Mouse (Mus musculus) midbrain, embryonic 16.5 days (tissue): Measurements from ENCODE around the gene Apba1. TPM values are rescaled to one million over a fixed set of nuclear protein-coding genes. Genes with fewer than 3 reads are reported as not detected.

ENCODE experiments used
- ATAC-seq: fragments of 200-750 bp; cut with Nextera tagmentation; 2 replicates; pipeline ENCODE4 v1.8.0; 2017; ENCODE audit warnings: moderate TSS enrichment
- H3K27ac ChIP-seq: fragments of 300-500 bp; sonication (generic); 2 replicates; pipeline ENCODE4 v1.5.1; 2014; ENCODE audit warnings: mild to moderate bottlenecking, low read length, mixed read lengths
- H3K27me3 ChIP-seq: fragments of 300-500 bp; sonication (generic); 2 replicates; pipeline ENCODE4 v1.6.1; 2014; ENCODE audit warnings: low read depth, low read length, mixed read lengths; ENCODE audit not compliant: control insufficient read depth, insufficient read depth
- H3K36me3 ChIP-seq: fragments of 300-500 bp; sonication (generic); 2 replicates; pipeline ENCODE4 v1.6.1; 2014; ENCODE audit warnings: mild to moderate bottlenecking, low read length, moderate library complexity, mixed read lengths; ENCODE audit not compliant: control insufficient read depth, insufficient read depth
- H3K4me1 ChIP-seq: fragments of 300-500 bp; sonication (generic); 2 replicates; pipeline ENCODE4 v1.6.1; 2014; ENCODE audit warnings: mild to moderate bottlenecking, low read length, mixed read lengths; ENCODE audit not compliant: control insufficient read depth, insufficient read depth
- H3K4me2 ChIP-seq: fragments of 300-500 bp; sonication (generic); 2 replicates; pipeline ENCODE4 v1.6.1; 2014; ENCODE audit warnings: mild to moderate bottlenecking, low read length, mixed read lengths
- H3K4me3 ChIP-seq: fragments of 300-500 bp; sonication (generic); 2 replicates; pipeline ENCODE4 v1.5.1; 2014; ENCODE audit warnings: low read depth, mild to moderate bottlenecking, low read length, moderate library complexity, mixed read lengths
- H3K9ac ChIP-seq: fragments of 300-500 bp; sonication (generic); 2 replicates; pipeline ENCODE4 v1.6.1; 2014; ENCODE audit warnings: low read depth, low read length, mixed read lengths
- H3K9me3 ChIP-seq: fragments of 300-500 bp; sonication (generic); replicated peaks from 2 replicates; pipeline ENCODE4 v1.6.1; 2014; ENCODE audit warnings: mild to moderate bottlenecking, low read length, mixed read lengths; ENCODE audit not compliant: control insufficient read depth, poor library complexity, severe bottlenecking
- WGBS: fragments of 180-500 bp; shearing (Covaris S2); extraction: QIAGEN DNeasy Blood & Tissue Kit; methylation state at CpG from one replicate; pipeline ENCODE4 v1.1.7; 2014; 5-methylcytosine and 5-hydroxymethylcytosine counted together
- polyA plus RNA-seq: library from polyadenylated mRNA; unstranded; fragments of >200 nt; fragmentation: Nextera tagmentation; extraction: Ambion mirVana; gene quantifications from 2 replicates; pipeline ENCODE4 v1.2.1, GENCODE M21; 2015

The Apba1 gene
- polyA plus RNA-seq, 1 experiment from 2014 or later: 12.3 TPM

GRCm38 (mm10) chr19:23960831-23961447 lies 202.3 kb downstream of the Apba1 start:
- Histone ChIP-seq H3K27ac (peak overlapping the region; percentile 61), H3K4me2 (no peak overlapping the region)

GRCm38 (mm10) chr19:23961516-23961915 lies 202.8 kb downstream of the Apba1 start:
- H3K9me3 ChIP-seq: no peaks in the 10 kb centered on the region
- peaks cover 9% of the 10 kb centered on the region; the same call in 1 of the 2 replicates for H3K4me1 ChIP-seq
- H3K36me3 ChIP-seq: no peaks in the 10 kb centered on the region
- no peaks in the 10 kb centered on the region for H3K27me3 ChIP-seq
- ATAC-seq: peak; percentile 76
- no peak overlapping the region for H3K9ac ChIP-seq
- under 1% methylated on average over 8 of the region's 8 CpGs for WGBS
- 0 out of 2 replicates have a peak overlapping the region, but pooled peaks have one; percentile 21 for H3K4me2 ChIP-seq
- H3K27ac ChIP-seq: no peak overlapping the region
- no peak overlapping the region for H3K4me3 ChIP-seq

More at GRCm38 (mm10) chr19:23960831-23961447, 202.3 kb downstream of the Apba1 start:
- Histone ChIP-seq H3K9me3 (no peaks in the 10 kb centered on the region), H3K27me3 (no peaks in the 10 kb centered on the region), H3K4me1 (peaks cover 9% of the 10 kb centered on the region; the same call in 1 of the 2 replicates), H3K36me3 (no peaks in the 10 kb centered on the region), H3K9ac (0 out of 2 replicates have a peak overlapping the region, but pooled peaks have one; percentile 10), H3K4me3 (no peak overlapping the region)
- ATAC-seq: peak; percentile 12
- 75% methylated on average over 6 of the region's 6 CpGs for WGBS

- no peaks in the 10 kb centered on the region for H3K9me3 ChIP-seq
- ATAC-seq: no peak
- WGBS: 54% methylated on average over 10 of the region's 10 CpGs
Observed at GRCm38 (mm10) chr19:23964401-23964910, 205.8 kb downstream of the Apba1 start.

GRCm38 (mm10) chr19:23966376-23966775 lies 207.7 kb downstream of the Apba1 start:
- Histone ChIP-seq H3K4me1 (peaks cover under 1% of the 10 kb centered on the region; the same call in 1 of the 2 replicates), H3K27me3 (no peaks in the 10 kb centered on the region), H3K9me3 (no peaks in the 10 kb centered on the region), H3K36me3 (no peaks in the 10 kb centered on the region), H3K27ac (no peak overlapping the region), H3K9ac (no peak overlapping the region), H3K4me2 (no peak overlapping the region), H3K4me3 (no peak overlapping the region)
- WGBS: 93% methylated on average over 9 of the region's 9 CpGs
- no peak for ATAC-seq

More at GRCm38 (mm10) chr19:23964401-23964910, 205.8 kb downstream of the Apba1 start:
- H3K27me3 ChIP-seq: no peaks in the 10 kb centered on the region
- H3K36me3 ChIP-seq: no peaks in the 10 kb centered on the region
- H3K4me1 ChIP-seq: peaks cover 7% of the 10 kb centered on the region; the same call in 1 of the 2 replicates
- no peak overlapping the region for H3K27ac ChIP-seq
- no peak overlapping the region for H3K9ac ChIP-seq
- H3K4me3 ChIP-seq: no peak overlapping the region
- H3K4me2 ChIP-seq: no peak overlapping the region

- Histone ChIP-seq H3K27ac (no peak overlapping the region), H3K4me2 (no peak overlapping the region), H3K4me1 (no peaks in the 10 kb centered on the region), H3K36me3 (no peaks in the 10 kb centered on the region), H3K9ac (no peak overlapping the region), H3K27me3 (no peaks in the 10 kb centered on the region), H3K4me3 (no peak overlapping the region), H3K9me3 (no peaks in the 10 kb centered on the region)
- no peak for ATAC-seq
- WGBS: 40% methylated on average over 2 of the region's 2 CpGs
Observed at GRCm38 (mm10) chr19:23967156-23967555, 208.5 kb downstream of the Apba1 start.

- no peaks in the 10 kb centered on the region for H3K9me3 ChIP-seq
- H3K9ac ChIP-seq: no peak overlapping the region
- H3K36me3 ChIP-seq: no peaks in the 10 kb centered on the region
- H3K27me3 ChIP-seq: no peaks in the 10 kb centered on the region
- 48% methylated on average over 5 of the region's 5 CpGs for WGBS
- no peak overlapping the region for H3K4me2 ChIP-seq
- H3K27ac ChIP-seq: no peak overlapping the region
- no peak overlapping the region for H3K4me3 ChIP-seq
- H3K4me1 ChIP-seq: peaks cover 7% of the 10 kb centered on the region
- ATAC-seq: no peak
Observed at GRCm38 (mm10) chr19:23968125-23968861, 209.6 kb downstream of the Apba1 start.

- no peaks in the 10 kb centered on the region for H3K9me3 ChIP-seq
- H3K36me3 ChIP-seq: no peaks in the 10 kb centered on the region
- no peak overlapping the region for H3K9ac ChIP-seq
- H3K4me3 ChIP-seq: no peak overlapping the region
- H3K27me3 ChIP-seq: no peaks in the 10 kb centered on the region
- no peak for ATAC-seq
- no peak overlapping the region for H3K27ac ChIP-seq
- H3K4me1 ChIP-seq: peaks cover 7% of the 10 kb centered on the region
- WGBS: 77% methylated on average over 2 of the region's 2 CpGs
- no peak overlapping the region for H3K4me2 ChIP-seq
Observed at GRCm38 (mm10) chr19:23968862-23969225, 210.2 kb downstream of the Apba1 start.

GRCm38 (mm10) chr19:23970374-23970773 lies 211.7 kb downstream of the Apba1 start:
- Histone ChIP-seq H3K9ac (no peak overlapping the region), H3K27ac (no peak overlapping the region), H3K9me3 (0 out of 2 replicates have a peak, but pooled peaks cover 3% of the 10 kb centered on the region), H3K4me2 (no peak overlapping the region), H3K36me3 (peaks cover 6% of the 10 kb centered on the region), H3K27me3 (no peaks in the 10 kb centered on the region), H3K4me1 (peaks cover 7% of the 10 kb centered on the region), H3K4me3 (no peak overlapping the region)
- WGBS: 77% methylated on average over 3 of the region's 3 CpGs
- ATAC-seq: no peak

- Histone ChIP-seq H3K9ac (no peak overlapping the region), H3K36me3 (peaks cover 6% of the 10 kb centered on the region), H3K4me1 (peaks cover 7% of the 10 kb centered on the region), H3K9me3 (0 out of 2 replicates have a peak, but pooled peaks cover 3% of the 10 kb centered on the region), H3K27ac (no peak overlapping the region), H3K4me3 (no peak overlapping the region), H3K27me3 (no peaks in the 10 kb centered on the region), H3K4me2 (no peak overlapping the region)
- no peak for ATAC-seq
- WGBS: 94% methylated on average over 7 of the region's 7 CpGs
Observed at GRCm38 (mm10) chr19:23971391-23971790, 212.7 kb downstream of the Apba1 start.
